Mouse (Mus musculus) midbrain, embryonic 10.5 days (tissue): ENCODE results near the gene Zmym6. TPM values are rescaled to one million over a fixed set of nuclear protein-coding genes. Genes with fewer than 3 reads are reported as not detected.

ENCODE experiments used
- DNase-seq: peaks from one replicate; pipeline ENCODE4 v3.0.0-alpha.2; 2017; ENCODE audit warnings: low spot score
- H3K27ac ChIP-seq: fragments of 300-500 bp; sonication (generic); replicated peaks from 2 replicates; pipeline ENCODE4 v1.5.1; 2016; ENCODE audit warnings: mild to moderate bottlenecking
- H3K27me3 ChIP-seq: fragments of 300-500 bp; sonication (generic); 2 replicates; pipeline ENCODE4 v1.6.1; 2016; ENCODE audit warnings: low read depth, mild to moderate bottlenecking; ENCODE audit not compliant: poor library complexity, severe bottlenecking
- H3K36me3 ChIP-seq: fragments of 300-500 bp; sonication (generic); 2 replicates; pipeline ENCODE4 v1.6.1; 2016; ENCODE audit warnings: mild to moderate bottlenecking, moderate library complexity
- H3K4me1 ChIP-seq: fragments of 300-500 bp; sonication (generic); 2 replicates; pipeline ENCODE4 v1.6.1; 2016
- H3K4me3 ChIP-seq: fragments of 300-500 bp; sonication (generic); 2 replicates; pipeline ENCODE4 v1.5.1; 2016; ENCODE audit warnings: mild to moderate bottlenecking, moderate library complexity
- H3K9me3 ChIP-seq: fragments of 300-500 bp; sonication (generic); replicated peaks from 2 replicates; pipeline ENCODE4 v1.6.1; 2016; ENCODE audit warnings: mild to moderate bottlenecking
- WGBS: fragments of 180-500 bp; shearing (Covaris S2); methylation state at CpG from one replicate; pipeline ENCODE4 v1.1.7; 2016; 5-methylcytosine and 5-hydroxymethylcytosine counted together
- polyA plus RNA-seq: library from polyadenylated mRNA; unstranded; fragments of >200 nt; fragmentation: Nextera tagmentation; extraction: Ambion mirVana; gene quantifications from 2 replicates; pipeline ENCODE4 v1.2.1, GENCODE M21; 2016

Zmym6 gene
- 19.0 and 22.7 TPM in 2 replicates for polyA plus RNA-seq

- H3K4me3 ChIP-seq: peak within 1 kb of the TSS; percentile 64
- 0 out of 2 replicates have a peak, but pooled peaks cover 1% of the 10 kb centered on the region for H3K9me3 ChIP-seq
- peak within 1 kb of the TSS; percentile 87 for H3K27ac ChIP-seq
- H3K36me3 ChIP-seq: no peaks in the 10 kb centered on the region
- under 1% methylated on average over 46 of the region's 46 CpGs for WGBS
- peaks cover 11% of the 10 kb centered on the region for H3K4me1 ChIP-seq
- peak; percentile 97 for DNase-seq
- H3K27me3 ChIP-seq: no peaks in the 10 kb centered on the region
These were observed at the start of gene Zmym6 for GRCm38 (mm10) chr4:127076875-127077548. TSS of gene Zmym6 (plus strand) at chr4:127077383.

GRCm38 (mm10) chr4:127037158-127037557 is 40.0 kb upstream of the Zmym6 start:
- Histone ChIP-seq H3K36me3 (peaks cover 97% of the 10 kb centered on the region), H3K4me3 (no peak overlapping the region), H3K27me3 (no peaks in the 10 kb centered on the region), H3K27ac (no peak overlapping the region), H3K4me1 (no peaks in the 10 kb centered on the region), H3K9me3 (no peaks in the 10 kb centered on the region)
- DNase-seq: no peak
- 93% methylated on average over 3 of the region's 3 CpGs for WGBS

GRCm38 (mm10) chr4:127037908-127038827 is 39.0 kb upstream of the Zmym6 start:
- WGBS: 89% methylated on average over 8 of the region's 8 CpGs
- Histone ChIP-seq H3K4me1 (no peaks in the 10 kb centered on the region), H3K9me3 (no peaks in the 10 kb centered on the region), H3K36me3 (peaks cover 96% of the 10 kb centered on the region), H3K27me3 (no peaks in the 10 kb centered on the region), H3K27ac (no peak overlapping the region), H3K4me3 (no peak overlapping the region)
- DNase-seq: no peak

- Histone ChIP-seq H3K27ac (no peak overlapping the region), H3K4me3 (no peak overlapping the region), H3K36me3 (peaks cover 96% of the 10 kb centered on the region), H3K9me3 (no peaks in the 10 kb centered on the region), H3K27me3 (no peaks in the 10 kb centered on the region), H3K4me1 (no peaks in the 10 kb centered on the region)
- no peak for DNase-seq
- WGBS: 88% methylated on average over 3 of the region's 3 CpGs
These were observed 38.3 kb upstream of the Zmym6 start for GRCm38 (mm10) chr4:127038828-127039349.

- Histone ChIP-seq H3K27me3 (no peaks in the 10 kb centered on the region), H3K36me3 (peaks cover 96% of the 10 kb centered on the region), H3K4me1 (no peaks in the 10 kb centered on the region), H3K4me3 (no peak overlapping the region), H3K9me3 (no peaks in the 10 kb centered on the region), H3K27ac (no peak overlapping the region)
- WGBS: 77% methylated on average over 3 of the region's 3 CpGs
- no peak for DNase-seq
These were observed 37.2 kb upstream of the Zmym6 start for GRCm38 (mm10) chr4:127039871-127040483.

- no peaks in the 10 kb centered on the region for H3K27me3 ChIP-seq
- H3K9me3 ChIP-seq: no peaks in the 10 kb centered on the region
- no peak for DNase-seq
- H3K4me3 ChIP-seq: no peak overlapping the region
- H3K36me3 ChIP-seq: peaks cover 95% of the 10 kb centered on the region
- 90% methylated on average over 4 of the region's 4 CpGs for WGBS
- no peak overlapping the region for H3K27ac ChIP-seq
- no peaks in the 10 kb centered on the region for H3K4me1 ChIP-seq
These were observed 33.6 kb upstream of the Zmym6 start for GRCm38 (mm10) chr4:127043540-127043939.

- WGBS: 93% methylated on average over 8 of the region's 8 CpGs
- no peak for DNase-seq
- Histone ChIP-seq H3K9me3 (no peaks in the 10 kb centered on the region), H3K27me3 (no peaks in the 10 kb centered on the region), H3K4me3 (no peak overlapping the region), H3K36me3 (peaks cover 98% of the 10 kb centered on the region), H3K4me1 (no peaks in the 10 kb centered on the region), H3K27ac (no peak overlapping the region)
These were observed 26.1 kb upstream of the Zmym6 start for GRCm38 (mm10) chr4:127051121-127051520.

GRCm38 (mm10) chr4:127053071-127053470 is 24.1 kb upstream of the Zmym6 start:
- WGBS: 92% methylated on average over 5 of the region's 5 CpGs
- peaks cover 96% of the 10 kb centered on the region for H3K36me3 ChIP-seq

GRCm38 (mm10) chr4:127054522-127055198 is 22.5 kb upstream of the Zmym6 start:
- H3K27me3 ChIP-seq: no peaks in the 10 kb centered on the region
- H3K27ac ChIP-seq: no peak overlapping the region
- no peak overlapping the region for H3K4me3 ChIP-seq
- H3K9me3 ChIP-seq: no peaks in the 10 kb centered on the region
- WGBS: 84% methylated on average over 7 of the region's 7 CpGs
- DNase-seq: no peak
- H3K4me1 ChIP-seq: peaks cover 1% of the 10 kb centered on the region; the same call in 1 of the 2 replicates
- H3K36me3 ChIP-seq: peaks cover 96% of the 10 kb centered on the region

More at GRCm38 (mm10) chr4:127053071-127053470, 24.1 kb upstream of the Zmym6 start:
- Histone ChIP-seq H3K27me3 (no peaks in the 10 kb centered on the region), H3K9me3 (no peaks in the 10 kb centered on the region), H3K27ac (no peak overlapping the region), H3K4me3 (no peak overlapping the region), H3K4me1 (no peaks in the 10 kb centered on the region)
- DNase-seq: no peak

- Histone ChIP-seq H3K4me1 (peaks cover 11% of the 10 kb centered on the region), H3K27ac (peak within 1 kb of the TSS; percentile 90), H3K4me3 (peak within 1 kb of the TSS; percentile 88), H3K9me3 (no peaks in the 10 kb centered on the region; the same call in 1 of the 2 replicates), H3K27me3 (no peaks in the 10 kb centered on the region), H3K36me3 (peaks cover 38% of the 10 kb centered on the region)
- WGBS: under 1% methylated on average over 38 of the region's 38 CpGs
- peak; percentile 90 for DNase-seq
These were observed 16.4 kb upstream of the Zmym6 start, which contains the start of gene Zmym1 for GRCm38 (mm10) chr4:127060585-127061290. TSS of gene Zmym1 (minus strand) at chr4:127061152.

GRCm38 (mm10) chr4:127064051-127064450 is 13.1 kb upstream of the Zmym6 start:
- Histone ChIP-seq H3K4me3 (no peak overlapping the region), H3K9me3 (no peaks in the 10 kb centered on the region; the same call in 1 of the 2 replicates), H3K27ac (no peak overlapping the region), H3K36me3 (peaks cover 6% of the 10 kb centered on the region), H3K27me3 (no peaks in the 10 kb centered on the region), H3K4me1 (peaks cover 11% of the 10 kb centered on the region)
- no peak for DNase-seq
- 63% methylated on average over 1 of the region's 1 CpGs for WGBS
